Mouse (Mus musculus) ES-CJ7 (cell line): ENCODE measurements at regions not wholly inside any gene's neighbourhood (a gene's known extent, or its start where the extent isn't known, plus 50 kb on each side); places are given as distances from the start of the nearest gene placed in this dataset.
A peak's percentile ranks its signal among the peaks of the same experiment; 100 is the strongest.

Experiments
- DNase-seq: peaks from one replicate; pipeline ENCODE4 v3.0.0; 2011; ENCODE audit warnings: low read depth, low spot score

GRCm38 (mm10) chr1:147237565-147237964 is 743.0 kb downstream of the Brinp3 start:
- DNase-seq = no peak

DNA sequence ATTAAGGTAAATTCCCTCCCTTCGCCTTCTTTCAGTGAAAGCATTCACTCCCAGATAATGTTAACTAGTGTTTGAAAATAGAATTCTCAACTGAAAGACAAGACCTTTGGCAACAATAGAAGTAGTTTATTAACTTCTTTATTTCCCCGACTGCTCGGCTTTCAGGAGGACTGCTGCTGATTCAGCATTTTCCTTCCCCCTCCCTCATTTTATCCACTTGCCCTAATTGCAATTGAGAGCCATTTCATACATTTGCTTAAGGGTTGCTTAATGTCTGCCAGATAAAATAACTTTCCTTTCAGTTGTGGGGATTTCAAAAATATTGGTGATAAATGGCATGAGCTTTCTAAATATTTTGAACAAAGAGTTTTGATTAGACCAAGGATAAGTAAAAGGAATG is 744.5 kb downstream of the Brinp3 start:
- DNase-seq = no peak

DNA sequence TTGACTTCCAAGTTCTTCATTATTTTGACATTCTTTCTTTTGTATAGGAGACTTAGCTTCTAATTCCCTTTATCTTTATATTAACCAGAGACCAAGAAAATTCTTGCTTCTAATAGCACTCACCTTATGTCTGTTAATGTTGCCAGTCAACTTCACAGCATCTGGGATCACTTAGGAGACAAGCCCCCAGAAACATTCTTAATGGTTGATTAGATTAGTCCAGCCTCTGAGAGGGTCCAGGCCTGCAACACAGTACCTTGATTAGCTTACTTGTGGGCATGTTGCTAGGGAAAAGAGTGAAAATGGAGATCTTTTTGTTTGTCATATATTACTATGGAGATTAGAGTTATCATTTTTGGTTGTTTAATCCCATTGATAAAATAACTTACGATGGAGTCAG is 778.8 kb downstream of the Brinp3 start:
- peak; percentile 16 for DNase-seq

GRCm38 (mm10) chr1:147291119-147291518 is 796.6 kb downstream of the Brinp3 start:
- DNase-seq = no peak

DNA sequence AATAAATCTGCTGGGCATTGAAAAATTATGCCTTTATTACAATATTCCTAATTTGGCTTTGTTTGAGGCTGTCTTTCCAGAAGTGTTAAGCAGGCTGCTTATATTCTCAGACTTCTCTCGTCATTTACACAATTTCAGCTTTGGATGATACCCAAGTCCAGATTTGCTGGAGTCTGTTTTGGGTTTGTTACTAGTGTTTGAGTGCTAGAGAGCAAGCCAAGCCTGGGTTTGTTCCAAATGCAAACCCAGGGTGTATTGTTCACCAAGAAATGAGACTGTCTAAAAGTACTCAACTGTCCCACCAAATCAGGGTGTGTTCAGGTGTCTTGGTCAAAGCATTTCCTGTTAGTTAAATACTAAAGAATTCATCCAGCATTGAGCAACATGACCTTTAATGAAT is 814.7 kb downstream of the Brinp3 start:
- DNase-seq = no peak

GRCm38 (mm10) chr1:147343276-147343953 is 848.9 kb downstream of the Brinp3 start:
- DNase-seq = no peak

DNA sequence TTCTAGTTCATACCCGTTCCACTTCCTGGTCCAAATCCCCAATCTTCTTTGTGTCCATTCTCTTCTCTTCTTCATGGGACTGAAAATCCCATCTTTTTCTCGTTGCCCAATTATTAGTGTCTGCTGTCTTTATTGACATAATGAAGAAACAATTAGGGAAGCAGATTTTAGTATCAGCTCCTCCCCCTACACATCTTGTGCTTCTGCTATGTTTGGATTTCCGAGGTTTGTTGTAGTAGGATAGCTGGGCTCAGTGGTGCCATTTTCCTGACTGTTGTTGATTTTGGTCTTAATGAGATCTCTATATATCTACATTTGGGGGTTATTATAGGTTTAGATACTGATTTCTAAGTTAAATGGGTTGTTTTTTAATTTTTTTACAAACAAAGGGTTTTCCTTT is 849.5 kb downstream of the Brinp3 start:
- DNase-seq = no peak
